Mouse (Mus musculus): ENCODE results near the gene Sept7. TPM values are rescaled to one million over a fixed set of nuclear protein-coding genes. Genes with fewer than 3 reads are reported as not detected.
A peak's percentile ranks its signal among the peaks of the same experiment; 100 is the strongest.
"Not testable (repeated sequence)": the region's sequence is repeated elsewhere in the genome, so short reads cannot be mapped to it uniquely, and the experiment has no call there.

The Sept7 gene
- polyA plus RNA-seq, 1 experiment from 2014 or later = 255 TPM

DNA sequence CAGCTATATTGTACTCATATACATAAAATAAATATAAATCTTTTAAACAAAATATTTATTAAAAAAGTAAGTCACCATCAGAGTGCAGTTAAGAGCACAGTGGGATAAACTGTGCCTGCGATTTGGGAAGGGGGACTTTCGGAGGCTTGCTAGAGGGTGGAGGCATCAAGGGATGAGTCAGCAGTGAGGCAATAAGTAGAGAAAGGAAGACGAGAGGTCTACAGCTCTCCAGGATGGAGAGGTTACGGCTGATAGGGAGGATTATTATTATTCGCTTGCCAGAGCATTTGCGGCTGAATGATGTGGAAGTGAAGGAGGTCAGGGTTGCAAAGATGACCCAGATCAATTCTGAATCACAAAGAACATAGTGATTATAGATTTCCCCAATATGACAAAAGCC is 22.5 kb upstream of the Sept7 start:
- H3K4me3 ChIP-seq (replicated peaks; ENCODE audit: low read length) = no peak overlapping the region
- 92% methylated on average over 6 of the region's 6 CpGs for WGBS
- H3K27me3 ChIP-seq (ENCODE audit: control insufficient read depth, insufficient read depth, low read length) = no peaks in the 10 kb centered on the region
- no peak for ATAC-seq (ENCODE audit: low FRiP score)
- H3K4me2 ChIP-seq (replicated peaks) = no peak overlapping the region
- no peak overlapping the region for H3K27ac ChIP-seq
- no peak overlapping the region for H3K9ac ChIP-seq
- no peaks in the 10 kb centered on the region for H3K4me1 ChIP-seq (replicated peaks; ENCODE audit: control insufficient read depth, insufficient read depth, low read length)
- H3K36me3 ChIP-seq (replicated peaks; ENCODE audit: control insufficient read depth, insufficient read depth) = no peaks in the 10 kb centered on the region
- DNase-seq (ENCODE audit: low spot score) = no peak
- no peaks in the 10 kb centered on the region for H3K9me3 ChIP-seq (ENCODE audit: control insufficient read depth, low read length)

DNA sequence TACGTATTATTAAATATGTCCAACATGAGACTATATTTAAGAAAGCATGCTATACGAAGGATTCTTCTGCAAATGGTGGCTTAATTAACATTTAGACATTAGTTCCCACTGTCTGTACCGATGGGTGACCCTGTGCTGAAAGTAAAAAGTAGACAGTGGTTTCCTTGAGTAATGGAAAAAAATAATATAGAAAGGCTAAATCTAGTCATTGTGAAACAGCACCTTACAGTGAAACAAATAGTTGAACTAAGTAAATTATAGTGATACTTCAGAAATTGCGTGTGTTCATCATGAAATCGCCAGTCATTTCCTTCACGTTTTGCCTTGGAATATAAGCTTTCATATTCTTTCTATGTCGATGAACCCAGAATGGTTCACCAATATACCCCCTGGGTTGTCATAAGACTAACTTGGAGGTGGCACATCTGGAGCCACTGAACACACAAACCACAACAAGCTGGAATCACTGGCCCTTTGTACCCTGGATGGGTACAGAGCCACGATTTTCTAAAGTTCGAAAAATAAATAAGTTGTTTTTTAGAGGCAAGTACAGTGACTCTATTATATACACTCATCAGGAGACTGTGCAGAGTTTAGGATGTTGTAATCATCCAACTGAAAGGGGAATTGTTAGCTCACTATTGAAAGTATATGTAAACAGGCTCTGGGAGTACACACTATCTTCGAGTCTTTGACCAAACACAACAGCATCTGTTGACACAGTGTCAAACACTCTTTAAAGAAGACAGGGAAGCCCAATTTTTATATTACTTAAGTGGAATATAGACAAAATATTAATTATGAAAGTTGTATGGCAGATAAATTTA is 21.8 kb upstream of the Sept7 start:
- no peaks in the 10 kb centered on the region for H3K36me3 ChIP-seq (replicated peaks; ENCODE audit: control insufficient read depth, insufficient read depth)
- H3K4me1 ChIP-seq (replicated peaks; ENCODE audit: control insufficient read depth, insufficient read depth, low read length) = no peaks in the 10 kb centered on the region

DNA sequence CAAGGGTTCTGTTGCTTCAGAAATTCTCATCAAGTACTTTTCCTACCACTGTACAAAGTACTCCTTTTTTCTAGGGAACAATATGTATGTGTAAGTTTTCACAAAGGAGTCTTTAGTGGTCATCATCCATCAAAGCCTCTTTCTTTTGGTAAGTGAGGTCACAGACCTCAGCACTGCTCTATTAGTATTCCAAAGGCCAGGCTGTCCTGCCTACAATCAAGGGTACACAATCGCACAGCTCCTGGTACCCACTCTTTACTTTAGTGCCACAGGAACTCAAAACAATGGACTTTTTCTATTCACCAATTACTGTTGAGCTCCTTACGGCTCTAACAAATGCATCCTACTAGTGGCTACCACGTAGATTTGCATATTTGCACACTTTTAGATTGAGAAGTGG is 11.2 kb upstream of the Sept7 start:
- Histone ChIP-seq H3K4me1 (replicated peaks; ENCODE audit: control insufficient read depth, insufficient read depth, low read length) (no peaks in the 10 kb centered on the region), H3K4me2 (replicated peaks) (no peak overlapping the region), H3K9me3 (ENCODE audit: control insufficient read depth, low read length) (no peaks in the 10 kb centered on the region), H3K4me3 (replicated peaks; ENCODE audit: low read length) (no peak overlapping the region), H3K9ac (no peak overlapping the region), H3K27me3 (ENCODE audit: control insufficient read depth, insufficient read depth, low read length) (no peaks in the 10 kb centered on the region), H3K36me3 (replicated peaks; ENCODE audit: control insufficient read depth, insufficient read depth) (no peaks in the 10 kb centered on the region), H3K27ac (no peak overlapping the region)
- ATAC-seq (ENCODE audit: low FRiP score) = no peak
- 50% methylated on average over 3 of the region's 3 CpGs for WGBS
- no peak for DNase-seq (ENCODE audit: low spot score)

More for the DNA sequence above, 21.8 kb upstream of the Sept7 start:
- H3K9me3 ChIP-seq (ENCODE audit: control insufficient read depth, low read length) = no peaks in the 10 kb centered on the region
- no peak for ATAC-seq (ENCODE audit: low FRiP score)
- H3K4me2 ChIP-seq (replicated peaks) = no peak overlapping the region
- WGBS = 92% methylated on average over 10 of the region's 10 CpGs
- no peak overlapping the region for H3K9ac ChIP-seq
- no peaks in the 10 kb centered on the region for H3K27me3 ChIP-seq (ENCODE audit: control insufficient read depth, insufficient read depth, low read length)
- H3K27ac ChIP-seq = no peak overlapping the region
- no peak for DNase-seq (ENCODE audit: low spot score)
- H3K4me3 ChIP-seq (replicated peaks; ENCODE audit: low read length) = no peak overlapping the region

DNA sequence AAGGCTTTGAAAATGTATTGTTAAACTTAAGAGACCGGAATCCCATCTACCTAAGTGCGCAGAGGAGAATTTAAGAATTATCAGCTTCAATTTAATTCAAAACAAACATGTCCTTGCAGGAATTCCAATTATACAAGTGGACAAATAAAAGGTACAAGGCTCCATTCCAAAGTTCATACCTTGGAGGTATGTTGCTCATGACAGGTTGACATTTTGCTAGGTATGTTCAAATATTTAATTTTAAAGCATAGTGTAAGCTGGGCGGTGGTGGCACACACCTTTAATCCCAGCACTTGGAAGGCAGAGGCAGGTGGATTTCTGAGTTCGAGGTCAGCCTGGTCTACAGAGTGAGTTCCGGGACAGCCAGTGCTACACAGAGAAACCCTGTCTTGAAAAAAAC is 10.5 kb upstream of the Sept7 start:
- not testable (repeated sequence) for DNase-seq (ENCODE audit: low spot score); H3K36me3 ChIP-seq (replicated peaks; ENCODE audit: control insufficient read depth, insufficient read depth); H3K4me2 ChIP-seq (replicated peaks); H3K27me3 ChIP-seq (ENCODE audit: control insufficient read depth, insufficient read depth, low read length); H3K27ac ChIP-seq; ATAC-seq (ENCODE audit: low FRiP score); H3K9ac ChIP-seq; H3K4me3 ChIP-seq (replicated peaks; ENCODE audit: low read length); H3K4me1 ChIP-seq (replicated peaks; ENCODE audit: control insufficient read depth, insufficient read depth, low read length); H3K9me3 ChIP-seq (ENCODE audit: control insufficient read depth, low read length)
- 92% methylated on average over 5 of the region's 5 CpGs for WGBS

DNA sequence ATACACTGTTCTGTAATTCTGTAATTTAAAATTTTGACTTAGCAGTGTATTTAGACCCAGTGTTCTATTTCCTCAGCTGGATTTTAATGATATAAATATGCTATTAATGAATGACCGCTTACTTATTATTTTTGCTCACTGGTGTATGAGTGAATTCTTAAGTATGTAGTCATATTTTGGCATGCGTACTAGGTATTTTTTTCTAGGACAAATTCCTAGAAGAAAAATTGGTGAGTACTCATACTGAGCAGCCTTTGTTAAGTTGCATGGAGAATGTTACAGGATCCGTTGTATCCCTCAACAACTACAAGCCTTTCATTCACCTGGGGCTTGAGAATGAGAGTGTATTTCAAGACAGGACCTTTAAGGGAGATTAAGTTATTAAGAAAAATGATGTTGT is 10.0 kb upstream of the Sept7 start:
- no peak overlapping the region for H3K27ac ChIP-seq
- H3K27me3 ChIP-seq (ENCODE audit: control insufficient read depth, insufficient read depth, low read length) = no peaks in the 10 kb centered on the region
- H3K9me3 ChIP-seq (ENCODE audit: control insufficient read depth, low read length) = no peaks in the 10 kb centered on the region
- no peaks in the 10 kb centered on the region for H3K4me1 ChIP-seq (replicated peaks; ENCODE audit: control insufficient read depth, insufficient read depth, low read length)
- H3K4me3 ChIP-seq (replicated peaks; ENCODE audit: low read length) = no peak overlapping the region
- H3K9ac ChIP-seq = no peak overlapping the region
- H3K36me3 ChIP-seq (replicated peaks; ENCODE audit: control insufficient read depth, insufficient read depth) = no peaks in the 10 kb centered on the region
- no peak overlapping the region for H3K4me2 ChIP-seq (replicated peaks)
- ATAC-seq (ENCODE audit: low FRiP score) (no peak), DNase-seq (ENCODE audit: low spot score) (no peak)
- WGBS = 92% methylated on average over 3 of the region's 3 CpGs

DNA sequence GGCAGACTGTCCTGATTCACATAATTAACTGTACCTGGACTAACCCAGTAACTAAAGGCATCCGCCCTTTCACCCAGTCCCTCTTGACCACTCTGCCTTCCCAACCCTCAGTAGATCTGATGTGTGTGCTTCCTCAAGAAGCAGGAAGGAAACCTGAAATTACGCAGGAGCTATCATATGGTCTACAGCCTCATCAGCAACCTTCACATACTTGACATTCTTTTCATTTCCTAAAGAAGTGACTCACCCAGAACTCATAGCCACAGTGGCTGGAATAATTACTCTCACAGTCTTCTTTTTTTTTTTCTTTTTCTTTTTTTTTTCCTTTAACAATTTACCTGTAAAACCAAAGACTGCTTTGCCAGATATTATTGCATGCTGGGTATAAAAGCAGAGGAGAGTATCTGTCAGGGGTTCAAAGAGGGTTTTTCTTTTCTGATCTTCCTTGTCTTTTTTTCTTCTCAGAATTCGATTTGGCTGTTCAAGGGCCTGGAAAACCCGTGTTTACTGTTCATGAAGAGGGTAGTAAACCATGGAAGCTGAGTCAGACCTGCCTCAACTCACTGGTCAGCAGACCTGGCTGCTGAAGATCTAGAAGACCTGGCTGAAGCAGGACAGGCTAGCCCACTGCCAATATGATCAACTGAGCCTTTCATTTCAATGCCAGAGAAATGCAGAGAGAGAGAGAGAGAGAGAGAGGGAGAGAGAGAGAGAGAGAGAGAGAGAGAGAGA is 8.1 kb upstream of the Sept7 start:
- Histone ChIP-seq H3K36me3 (replicated peaks; ENCODE audit: control insufficient read depth, insufficient read depth) (no peaks in the 10 kb centered on the region), H3K4me1 (replicated peaks; ENCODE audit: control insufficient read depth, insufficient read depth, low read length) (no peaks in the 10 kb centered on the region), H3K27ac (no peak overlapping the region), H3K4me2 (replicated peaks) (no peak overlapping the region), H3K27me3 (ENCODE audit: control insufficient read depth, insufficient read depth, low read length) (no peaks in the 10 kb centered on the region), H3K4me3 (replicated peaks; ENCODE audit: low read length) (no peak overlapping the region), H3K9ac (no peak overlapping the region), H3K9me3 (ENCODE audit: control insufficient read depth, low read length) (no peaks in the 10 kb centered on the region)
- ATAC-seq (ENCODE audit: low FRiP score) = no peak
- 84% methylated on average over 4 of the region's 4 CpGs for WGBS
- no peak for DNase-seq (ENCODE audit: low spot score)

DNA sequence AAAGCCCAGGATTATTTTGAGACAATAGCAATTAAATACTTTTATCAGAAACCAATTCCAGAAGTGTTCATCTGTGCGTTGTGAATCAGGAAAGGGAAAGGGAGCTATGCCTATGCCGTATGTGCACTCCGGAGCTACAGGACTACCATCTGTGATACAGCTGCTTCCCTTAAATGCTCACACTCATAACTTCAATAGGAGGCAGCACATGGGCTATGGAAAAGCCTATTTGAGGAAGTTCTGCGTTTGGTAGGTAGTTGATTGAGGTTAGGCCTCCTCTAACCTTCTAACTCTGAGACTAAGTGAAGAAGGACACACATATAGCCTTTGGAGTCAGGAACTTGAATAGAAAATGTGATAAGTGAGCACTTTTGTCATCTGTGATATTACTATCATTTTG is 7.1 kb upstream of the Sept7 start:
- H3K4me1 ChIP-seq (replicated peaks; ENCODE audit: control insufficient read depth, insufficient read depth, low read length) = no peaks in the 10 kb centered on the region
- no peaks in the 10 kb centered on the region for H3K36me3 ChIP-seq (replicated peaks; ENCODE audit: control insufficient read depth, insufficient read depth)
- H3K9me3 ChIP-seq (ENCODE audit: control insufficient read depth, low read length) = no peaks in the 10 kb centered on the region
- H3K9ac ChIP-seq = no peak overlapping the region
- H3K4me3 ChIP-seq (replicated peaks; ENCODE audit: low read length) = no peak overlapping the region
- H3K4me2 ChIP-seq (replicated peaks) = no peak overlapping the region
- DNase-seq (ENCODE audit: low spot score) (no peak), ATAC-seq (ENCODE audit: low FRiP score) (no peak)
- H3K27me3 ChIP-seq (ENCODE audit: control insufficient read depth, insufficient read depth, low read length) = no peaks in the 10 kb centered on the region
- H3K27ac ChIP-seq = no peak overlapping the region
- 86% methylated on average over 4 of the region's 4 CpGs for WGBS

DNA sequence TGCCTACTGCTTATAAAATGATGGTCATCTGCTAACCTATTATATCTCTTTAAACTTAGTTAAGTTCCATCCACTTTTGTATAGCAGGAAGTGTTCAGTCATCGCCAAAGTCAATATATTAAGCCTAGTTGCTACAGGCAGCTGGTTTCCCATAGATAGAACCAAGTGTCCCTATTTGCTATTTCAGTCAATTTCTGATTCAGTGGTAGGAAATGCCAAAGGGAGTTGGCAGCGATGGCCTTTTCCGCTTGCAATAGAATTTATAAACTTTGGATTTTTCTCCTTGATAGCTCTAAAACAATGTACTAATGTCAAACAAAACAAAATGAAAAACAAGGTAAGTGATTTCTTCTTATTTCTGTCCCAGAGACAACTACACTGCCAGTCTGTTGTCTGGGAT is 5.7 kb upstream of the Sept7 start:
- Histone ChIP-seq H3K27ac (no peak overlapping the region), H3K36me3 (replicated peaks; ENCODE audit: control insufficient read depth, insufficient read depth) (no peaks in the 10 kb centered on the region), H3K4me1 (replicated peaks; ENCODE audit: control insufficient read depth, insufficient read depth, low read length) (peaks cover 8% of the 10 kb centered on the region; the same call in 1 of the 2 replicates), H3K9ac (no peak overlapping the region), H3K4me3 (replicated peaks; ENCODE audit: low read length) (no peak overlapping the region), H3K27me3 (ENCODE audit: control insufficient read depth, insufficient read depth, low read length) (no peaks in the 10 kb centered on the region), H3K4me2 (replicated peaks) (no peak overlapping the region), H3K9me3 (ENCODE audit: control insufficient read depth, low read length) (no peaks in the 10 kb centered on the region)
- DNase-seq (ENCODE audit: low spot score) = no peak
- 92% methylated on average over 3 of the region's 3 CpGs for WGBS
- no peak for ATAC-seq (ENCODE audit: low FRiP score)

DNA sequence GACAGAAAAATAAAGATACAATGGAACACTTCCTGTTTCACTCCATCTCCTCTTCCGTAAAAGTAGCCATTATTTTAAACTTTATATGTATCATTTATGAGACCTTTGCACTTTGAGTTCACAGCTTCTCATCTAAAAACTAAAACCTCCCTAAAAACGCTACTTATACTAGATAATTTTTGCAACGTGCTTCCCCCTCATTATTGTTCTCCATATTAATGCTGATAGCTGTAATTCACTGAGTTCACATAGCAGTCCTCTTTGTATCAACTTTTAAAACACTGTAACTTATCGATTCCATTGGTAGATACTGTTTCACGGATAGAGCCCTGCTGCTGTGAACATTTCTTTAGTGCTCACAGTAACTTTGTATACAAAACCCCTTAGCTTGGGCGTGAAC is 1.1 kb upstream of the Sept7 start:
- WGBS = 13% methylated on average over 6 of the region's 6 CpGs
- H3K9me3 ChIP-seq (ENCODE audit: control insufficient read depth, low read length) = no peaks in the 10 kb centered on the region
- peak overlapping the region; percentile 68 for H3K4me2 ChIP-seq (replicated peaks)
- H3K9ac ChIP-seq = peak overlapping the region; percentile 88
- no peaks in the 10 kb centered on the region for H3K27me3 ChIP-seq (ENCODE audit: control insufficient read depth, insufficient read depth, low read length)
- H3K27ac ChIP-seq = peak overlapping the region; percentile 99
- H3K36me3 ChIP-seq (replicated peaks; ENCODE audit: control insufficient read depth, insufficient read depth) = no peaks in the 10 kb centered on the region
- H3K4me1 ChIP-seq (replicated peaks; ENCODE audit: control insufficient read depth, insufficient read depth, low read length) = peaks cover 28% of the 10 kb centered on the region
- no peak for ATAC-seq (ENCODE audit: low FRiP score)
- H3K4me3 ChIP-seq (replicated peaks; ENCODE audit: low read length) = peak overlapping the region; percentile 73
- DNase-seq (ENCODE audit: low spot score) = no peak
